Mouse (Mus musculus) urinary bladder, adult 18-20 months (tissue): ENCODE data around the gene Dip2a.

Experiments used
- DNase-seq, 2 experiments: peaks; one replicate each; pipeline ENCODE4 v3.0.0; 2022; ENCODE audit warnings: low spot score in 2 of 2, mixed read lengths in 2 of 2

Dip2a gene

GRCm38 (mm10) chr10:76306738-76307137, 38.4 kb downstream of the Dip2a start:
- no peak for DNase-seq

GRCm38 (mm10) chr10:76300133-76300532, 45.0 kb downstream of the Dip2a start:
- no peak for DNase-seq

- no peak for DNase-seq
Observed at GRCm38 (mm10) chr10:76293222-76293621, 51.9 kb downstream of the Dip2a start.

GRCm38 (mm10) chr10:76289936-76290671, 55.0 kb downstream of the Dip2a start:
- DNase-seq: no peak

GRCm38 (mm10) chr10:76289052-76289451, 56.0 kb downstream of the Dip2a start:
- DNase-seq: no peak

- DNase-seq: no peak
Observed at GRCm38 (mm10) chr10:76288268-76288993, 56.7 kb downstream of the Dip2a start.

GRCm38 (mm10) chr10:76278541-76279097, 66.5 kb downstream of the Dip2a start:
- no peak for DNase-seq

- DNase-seq: no peak
Observed at GRCm38 (mm10) chr10:76275256-76275655, 69.8 kb downstream of the Dip2a start.

GRCm38 (mm10) chr10:76271238-76271637, 73.9 kb downstream of the Dip2a start:
- DNase-seq: peak; percentile 24 to 47

- peak in 1 of 2 experiments; percentile 19 for DNase-seq
Observed at GRCm38 (mm10) chr10:76262431-76262830, 82.7 kb downstream of the Dip2a start.

- DNase-seq: no peak
Observed at GRCm38 (mm10) chr10:76261447-76261846, 83.6 kb downstream of the Dip2a start.

- DNase-seq: no peak
Observed at GRCm38 (mm10) chr10:76260358-76261059, 84.6 kb downstream of the Dip2a start.

GRCm38 (mm10) chr10:76259566-76260232, 85.4 kb downstream of the Dip2a start:
- DNase-seq: no peak

- DNase-seq: peak; percentile 37 to 51
Observed at GRCm38 (mm10) chr10:76257719-76258390, 87.2 kb downstream of the Dip2a start.

- no peak for DNase-seq
Observed at GRCm38 (mm10) chr10:76257231-76257630, 87.9 kb downstream of the Dip2a start.

GRCm38 (mm10) chr10:76255617-76256016, 89.5 kb downstream of the Dip2a start:
- no peak for DNase-seq

- DNase-seq: no peak
Observed at GRCm38 (mm10) chr10:76253536-76253935, 91.6 kb downstream of the Dip2a start, which contains the start of gene S100b. TSS of gene S100b (plus strand) at chr10:76253853.

GRCm38 (mm10) chr10:76253079-76253478, 92.0 kb downstream of the Dip2a start:
- DNase-seq: no peak

GRCm38 (mm10) chr10:76250870-76251269, 94.2 kb downstream of the Dip2a start:
- DNase-seq: no peak

GRCm38 (mm10) chr10:76248647-76248968, 96.5 kb downstream of the Dip2a start:
- DNase-seq: no peak
